Mouse (Mus musculus) stomach, embryonic 16.5 days (tissue): ENCODE measurements at regions not wholly inside any gene's neighbourhood (a gene's known extent, or its start where the extent isn't known, plus 50 kb on each side); places are given as distances from the start of the nearest gene placed in this dataset.
"Not testable (repeated sequence)": the region's sequence is repeated elsewhere in the genome, so short reads cannot be mapped to it uniquely, and the experiment has no call there.

Source experiments
- ATAC-seq: fragments of 200-750 bp; cut with Nextera tagmentation; 2 replicates; pipeline ENCODE4 v1.8.0; 2017; ENCODE audit warnings: moderate number of reproducible peaks, moderate TSS enrichment; ENCODE audit not compliant: insufficient read depth, low FRiP score
- H3K27ac ChIP-seq: fragments of 300-500 bp; sonication (generic); 2 replicates; pipeline ENCODE4 v1.5.1; 2014; ENCODE audit warnings: low read length
- H3K27me3 ChIP-seq: fragments of 300-500 bp; sonication (generic); 2 replicates; pipeline ENCODE4 v1.6.1; 2014; ENCODE audit warnings: low read length, control low read depth, mixed read lengths; ENCODE audit not compliant: control insufficient read depth, insufficient read depth
- H3K36me3 ChIP-seq: fragments of 300-500 bp; sonication (generic); 2 replicates; pipeline ENCODE4 v1.6.1; 2014; ENCODE audit warnings: low read length; ENCODE audit not compliant: control insufficient read depth, insufficient read depth
- H3K4me1 ChIP-seq: fragments of 300-500 bp; sonication (generic); 2 replicates; pipeline ENCODE4 v1.6.1; 2014; ENCODE audit warnings: low read length, control low read depth, mixed read lengths; ENCODE audit not compliant: control insufficient read depth, insufficient read depth
- H3K4me2 ChIP-seq: fragments of 300-500 bp; sonication (generic); 2 replicates; pipeline ENCODE4 v1.6.1; 2014; ENCODE audit warnings: low read depth, low read length, mixed read lengths
- H3K4me3 ChIP-seq: fragments of 300-500 bp; sonication (generic); replicated peaks from 2 replicates; pipeline ENCODE4 v1.5.1; 2014; ENCODE audit warnings: mild to moderate bottlenecking, low read length
- H3K9ac ChIP-seq: fragments of 300-500 bp; sonication (generic); 2 replicates; pipeline ENCODE4 v1.6.1; 2014; ENCODE audit warnings: low read length
- H3K9me3 ChIP-seq: fragments of 300-500 bp; sonication (generic); replicated peaks from 2 replicates; pipeline ENCODE4 v1.6.1; 2016; ENCODE audit warnings: low read length, control low read depth; ENCODE audit not compliant: control insufficient read depth
- WGBS: fragments of 180-500 bp; shearing (Covaris S2); extraction: QIAGEN DNeasy Blood & Tissue Kit; methylation state at CpG from one replicate; pipeline ENCODE4 v1.1.7; 2014; 5-methylcytosine and 5-hydroxymethylcytosine counted together

DNA sequence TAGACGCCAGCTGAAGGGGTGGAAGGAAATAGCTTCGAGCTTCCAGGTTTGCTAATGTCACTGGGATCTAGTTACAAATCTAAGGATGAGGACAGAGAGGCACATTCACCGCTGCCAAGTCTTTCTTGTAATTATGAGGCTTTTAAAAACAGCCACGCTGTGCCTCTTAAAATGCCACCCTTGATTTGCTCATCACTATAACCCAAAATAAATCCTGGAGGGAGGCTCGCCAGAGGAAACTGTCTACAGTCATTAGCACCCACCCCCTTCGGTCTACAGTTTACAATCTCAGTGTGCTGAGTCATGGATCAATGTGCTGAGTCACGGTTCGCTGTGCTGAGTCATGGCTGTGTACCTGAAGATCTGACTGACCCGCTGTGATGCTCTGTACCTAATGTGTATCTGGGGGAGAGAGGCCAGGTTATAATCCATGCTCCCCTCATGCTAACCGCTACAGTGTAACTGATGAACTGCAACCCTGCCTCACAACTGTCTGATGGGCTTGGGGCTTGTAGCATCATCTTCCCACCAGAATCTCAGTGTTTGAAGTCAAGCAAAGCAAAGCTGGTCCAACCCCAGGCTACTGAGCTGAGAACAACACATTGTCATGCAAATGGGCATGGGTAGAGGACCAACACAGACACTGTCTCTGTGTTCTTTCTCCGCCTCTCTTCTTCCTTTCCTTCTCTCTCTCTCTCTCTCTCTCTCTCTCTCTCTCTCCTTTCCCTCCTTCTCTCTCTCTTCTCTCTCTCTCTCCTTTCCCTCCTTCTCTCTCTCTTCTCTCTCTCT lies 122.0 kb upstream of the Trpc7 start:
- no peak for ATAC-seq
- WGBS: 72% methylated on average over 11 of the region's 11 CpGs

DNA sequence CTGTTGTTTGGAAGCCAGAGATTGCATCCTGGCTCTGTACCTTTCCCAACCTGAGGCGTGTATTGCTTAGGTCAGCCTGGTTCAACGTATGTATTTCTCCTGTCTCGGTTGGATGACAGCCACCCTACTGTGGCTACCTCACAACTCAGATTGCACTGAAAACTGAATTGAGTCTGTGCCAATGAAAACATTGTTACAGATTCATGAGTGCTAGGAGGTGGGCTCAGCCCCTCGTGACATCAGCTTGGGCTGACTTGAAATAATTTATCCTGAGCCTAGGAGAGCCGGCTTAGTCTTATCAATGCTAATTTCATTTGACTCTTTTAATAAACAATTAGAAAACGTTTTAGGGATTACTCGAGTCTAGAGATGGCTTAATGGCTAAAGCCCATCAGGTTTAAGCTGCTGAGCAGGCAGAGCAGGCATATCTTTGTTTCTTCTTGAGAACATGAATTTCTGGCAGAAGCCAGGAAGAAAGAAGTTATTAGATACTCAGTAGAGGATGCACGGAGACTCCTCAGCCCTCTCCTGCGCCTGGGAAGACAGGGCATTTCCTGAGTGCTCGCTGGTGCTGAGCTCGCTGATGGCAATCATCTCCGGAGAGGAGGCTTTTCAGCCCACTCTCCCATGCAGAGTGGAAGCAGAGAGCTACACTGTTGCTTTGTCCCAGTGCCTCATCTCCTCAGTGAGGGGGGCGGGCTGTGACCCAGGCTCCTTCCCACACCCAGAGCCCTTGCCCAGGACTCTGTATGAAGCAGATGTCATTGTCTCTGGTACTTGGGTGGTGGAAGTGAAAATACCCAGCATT lies 120.9 kb upstream of the Trpc7 start:
- no peak for ATAC-seq
- H3K9ac ChIP-seq: no peak overlapping the region

More for the DNA sequence above, 122.0 kb upstream of the Trpc7 start:
- Histone ChIP-seq H3K36me3 (no peaks in the 10 kb centered on the region), H3K4me3 (no peak overlapping the region), H3K27me3 (no peaks in the 10 kb centered on the region), H3K9ac (no peak overlapping the region), H3K9me3 (no peaks in the 10 kb centered on the region), H3K4me2 (no peak overlapping the region), H3K4me1 (no peaks in the 10 kb centered on the region), H3K27ac (no peak overlapping the region)

DNA sequence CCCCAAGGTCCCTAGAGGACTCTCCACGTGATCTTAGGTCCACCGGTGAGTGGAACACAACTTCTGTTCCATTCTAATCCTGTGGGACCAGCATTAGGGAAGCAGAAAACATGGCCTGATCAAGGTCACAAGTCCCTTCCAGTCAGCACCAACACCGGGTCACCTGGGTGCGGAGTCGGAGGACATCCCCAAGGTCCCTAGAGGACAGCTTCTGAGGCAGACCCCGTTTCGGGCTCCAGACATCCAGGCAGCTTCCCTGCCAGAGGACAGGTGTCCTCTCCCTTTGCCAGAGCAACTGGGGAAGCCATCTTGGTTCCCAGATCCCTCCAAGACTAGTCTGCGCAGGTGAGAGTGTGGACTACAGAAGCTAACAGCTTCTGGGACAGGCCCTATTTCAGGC lies 111.4 kb upstream of the Trpc7 start:
- not testable (repeated sequence) for ATAC-seq

More for the DNA sequence above, 120.9 kb upstream of the Trpc7 start:
- Histone ChIP-seq H3K4me1 (no peaks in the 10 kb centered on the region), H3K9me3 (no peaks in the 10 kb centered on the region), H3K4me3 (no peak overlapping the region), H3K27ac (no peak overlapping the region), H3K4me2 (no peak overlapping the region), H3K27me3 (no peaks in the 10 kb centered on the region), H3K36me3 (no peaks in the 10 kb centered on the region)
- 42% methylated on average over 13 of the region's 13 CpGs for WGBS

DNA sequence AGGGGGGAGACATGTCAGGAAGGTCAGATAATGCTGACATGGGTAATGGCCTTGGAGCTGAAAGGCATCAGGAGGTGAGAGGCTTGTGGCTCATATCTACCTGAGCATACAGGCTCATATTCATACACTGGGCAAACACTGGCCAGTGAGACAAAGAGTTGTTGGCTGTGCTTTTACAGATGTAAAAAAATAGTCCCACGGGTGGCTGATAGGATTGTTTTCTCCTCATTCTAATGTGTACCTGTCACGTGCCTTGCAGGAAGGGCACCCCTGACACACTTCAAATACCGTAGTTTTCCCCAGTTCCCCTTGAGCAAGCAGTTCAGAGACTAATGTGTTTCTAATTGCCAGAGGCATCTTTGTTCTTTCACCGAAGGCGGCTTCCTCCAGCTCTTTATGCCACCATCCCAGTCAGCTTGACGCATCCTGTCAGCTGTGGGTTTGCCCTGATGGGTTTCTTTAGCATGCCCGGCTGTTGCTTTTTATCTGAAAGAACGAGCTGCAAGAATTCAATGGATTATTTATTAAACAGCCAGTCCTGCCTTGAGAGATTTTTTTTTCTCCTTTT lies 107.9 kb upstream of the Trpc7 start:
- Histone ChIP-seq H3K4me3 (no peak overlapping the region), H3K4me1 (no peaks in the 10 kb centered on the region), H3K9ac (no peak overlapping the region), H3K9me3 (no peaks in the 10 kb centered on the region), H3K4me2 (no peak overlapping the region), H3K27ac (no peak overlapping the region), H3K36me3 (no peaks in the 10 kb centered on the region), H3K27me3 (no peaks in the 10 kb centered on the region)
- ATAC-seq: no peak
- 32% methylated on average over 8 of the region's 8 CpGs for whole genome bisulfite sequencing

More for the DNA sequence above, 111.4 kb upstream of the Trpc7 start:
- H3K4me1 ChIP-seq, H3K27me3 ChIP-seq, H3K4me2 ChIP-seq, H3K27ac ChIP-seq, H3K9me3 ChIP-seq, H3K36me3 ChIP-seq, H3K9ac ChIP-seq, H3K4me3 ChIP-seq: not testable (repeated sequence)
- WGBS: 94% methylated on average over 8 of the region's 8 CpGs

DNA sequence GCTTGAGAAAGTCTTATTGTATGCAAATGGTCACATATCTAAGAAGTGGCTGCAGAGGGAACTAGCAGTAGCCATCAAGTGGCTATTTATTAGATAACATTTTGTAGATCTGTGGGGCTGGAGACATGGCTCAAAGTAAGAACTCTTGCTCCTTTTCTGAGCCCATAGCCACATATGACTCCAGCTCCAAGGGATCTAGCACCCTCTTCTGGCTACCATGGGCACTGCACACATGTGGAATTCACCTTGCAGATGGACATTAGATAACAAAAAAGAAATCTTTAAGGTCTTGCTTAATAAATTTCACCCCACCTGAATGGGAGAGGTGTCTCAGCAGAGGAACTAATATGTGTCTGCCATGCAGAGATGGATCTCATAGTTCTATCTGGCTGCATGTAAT lies 96.2 kb upstream of the Trpc7 start:
- Histone ChIP-seq H3K36me3 (no peaks in the 10 kb centered on the region), H3K27ac (no peak overlapping the region), H3K9ac (no peak overlapping the region), H3K4me1 (no peaks in the 10 kb centered on the region), H3K4me2 (no peak overlapping the region), H3K27me3 (no peaks in the 10 kb centered on the region), H3K4me3 (no peak overlapping the region), H3K9me3 (no peaks in the 10 kb centered on the region)
- no peak for ATAC-seq

DNA sequence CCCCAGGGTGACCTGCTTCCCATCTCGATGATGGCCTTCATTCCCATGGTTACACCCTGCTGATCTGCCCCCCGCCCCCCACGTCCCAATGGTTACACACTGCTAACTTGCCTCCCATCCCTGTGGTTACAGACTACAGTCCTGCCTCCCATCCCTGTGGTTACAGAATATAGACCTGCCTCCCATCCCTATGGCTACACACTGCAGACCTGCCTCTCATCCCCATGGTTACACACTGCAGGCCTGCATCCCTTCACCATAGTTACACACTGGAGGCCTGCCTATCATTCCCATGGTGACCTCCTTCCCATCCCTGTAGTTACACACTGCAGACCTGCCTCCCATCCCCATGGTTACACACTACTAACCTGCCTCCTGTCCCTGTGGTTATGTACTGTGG lies 78.3 kb upstream of the Trpc7 start:
- no peak for ATAC-seq
- H3K9ac ChIP-seq: no peak overlapping the region
- peaks cover 2% of the 10 kb centered on the region; the same call in 1 of the 2 replicates for H3K9me3 ChIP-seq
- H3K4me3 ChIP-seq: no peak overlapping the region
- H3K36me3 ChIP-seq: no peaks in the 10 kb centered on the region
- no peaks in the 10 kb centered on the region for H3K27me3 ChIP-seq
- H3K27ac ChIP-seq: no peak overlapping the region
- WGBS: 74% methylated on average over 3 of the region's 3 CpGs
- no peaks in the 10 kb centered on the region for H3K4me1 ChIP-seq
- H3K4me2 ChIP-seq: no peak overlapping the region

DNA sequence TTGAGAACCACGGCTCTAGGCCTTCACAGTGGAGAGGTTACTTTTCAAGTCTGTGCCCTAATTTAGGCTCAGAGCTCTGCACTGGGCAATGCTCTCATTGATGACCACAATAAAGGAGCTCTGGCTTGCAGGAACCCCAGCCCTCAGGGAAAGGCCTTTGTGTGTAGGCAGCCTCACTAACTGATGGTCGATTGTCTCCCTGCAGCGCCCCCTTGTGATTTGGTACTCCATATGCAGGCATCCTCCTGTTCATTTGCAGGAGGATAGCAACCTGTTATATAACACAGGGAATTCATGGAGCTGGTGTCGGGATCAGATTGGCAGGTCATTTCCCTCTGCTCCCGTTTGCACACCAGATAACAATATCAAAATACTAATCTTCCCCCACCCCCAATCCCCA lies 59.6 kb upstream of the Trpc7 start:
- H3K27me3 ChIP-seq: no peaks in the 10 kb centered on the region
- no peak overlapping the region for H3K4me3 ChIP-seq
- no peaks in the 10 kb centered on the region for H3K9me3 ChIP-seq
- no peak overlapping the region for H3K4me2 ChIP-seq
- no peaks in the 10 kb centered on the region for H3K36me3 ChIP-seq
- 44% methylated on average over 5 of the region's 5 CpGs for WGBS
- no peak overlapping the region for H3K9ac ChIP-seq
- no peak for ATAC-seq
- no peak overlapping the region for H3K27ac ChIP-seq
- no peaks in the 10 kb centered on the region for H3K4me1 ChIP-seq

DNA sequence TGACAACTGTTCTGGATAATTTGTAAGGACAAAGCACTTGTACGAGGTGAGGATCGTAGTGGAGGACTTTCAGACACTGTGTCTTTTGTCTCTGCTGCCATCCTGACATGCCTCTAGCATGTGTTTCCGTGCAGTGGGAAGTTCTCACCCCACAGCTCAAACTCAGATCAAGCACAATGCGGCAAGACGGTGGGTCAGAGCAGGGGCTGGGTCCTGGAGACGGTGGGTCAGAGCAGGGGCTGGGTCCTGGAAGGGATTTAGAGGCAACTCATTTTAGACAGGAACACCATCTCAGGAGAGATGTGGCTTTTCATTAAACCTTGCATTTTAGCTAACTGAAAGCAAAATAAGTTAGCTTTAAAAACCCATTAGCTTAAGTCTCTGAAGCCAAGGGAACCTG lies 52.3 kb upstream of the Trpc7 start:
- no peak for ATAC-seq
- no peaks in the 10 kb centered on the region for H3K9me3 ChIP-seq
- H3K36me3 ChIP-seq: no peaks in the 10 kb centered on the region
- 85% methylated on average over 6 of the region's 6 CpGs for WGBS
- no peak overlapping the region for H3K4me2 ChIP-seq
- no peak overlapping the region for H3K4me3 ChIP-seq
- H3K4me1 ChIP-seq: no peaks in the 10 kb centered on the region
- H3K27me3 ChIP-seq: no peaks in the 10 kb centered on the region
- no peak overlapping the region for H3K9ac ChIP-seq
- H3K27ac ChIP-seq: no peak overlapping the region

DNA sequence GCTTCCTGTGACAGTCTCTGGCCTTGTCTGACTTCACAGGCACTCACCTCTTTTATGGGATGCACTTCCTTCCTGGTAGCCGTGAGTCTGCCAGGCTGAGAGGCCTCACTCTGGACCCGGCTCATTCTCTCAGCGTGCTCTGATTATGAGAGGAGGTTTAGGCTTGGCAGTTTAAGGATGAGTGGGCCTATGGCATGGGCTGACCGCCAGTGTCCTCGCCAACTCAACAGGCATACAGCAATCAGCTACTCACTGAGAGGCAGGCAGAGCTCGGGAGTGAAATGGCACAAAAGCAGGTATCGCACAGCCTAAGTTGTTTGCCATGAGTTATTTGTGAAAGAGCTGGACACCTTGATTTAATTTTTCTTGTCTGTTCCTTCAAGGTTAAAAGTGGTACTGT lies 51.5 kb upstream of the Trpc7 start:
- H3K36me3 ChIP-seq: no peaks in the 10 kb centered on the region
- no peak overlapping the region for H3K27ac ChIP-seq
- no peak for ATAC-seq
- H3K4me3 ChIP-seq: no peak overlapping the region
- no peaks in the 10 kb centered on the region for H3K4me1 ChIP-seq
- no peak overlapping the region for H3K4me2 ChIP-seq
- WGBS: 74% methylated on average over 7 of the region's 7 CpGs
- no peak overlapping the region for H3K9ac ChIP-seq
- H3K9me3 ChIP-seq: no peaks in the 10 kb centered on the region
- H3K27me3 ChIP-seq: no peaks in the 10 kb centered on the region
